Mouse (Mus musculus): ENCODE data around the gene Tbc1d20. TPM values are rescaled to one million over a fixed set of nuclear protein-coding genes. Genes with fewer than 3 reads are reported as not detected.

Tbc1d20 gene
- 11.9 TPM for polyA plus RNA-seq (2015; fragmentation: Illumina TruSeq; extraction: RNeasy Lipid Tissue Mini Kit (QIAGEN cat#74804); ENCODE audit: insufficient read depth, low read depth, low replicate concordance)

DNA sequence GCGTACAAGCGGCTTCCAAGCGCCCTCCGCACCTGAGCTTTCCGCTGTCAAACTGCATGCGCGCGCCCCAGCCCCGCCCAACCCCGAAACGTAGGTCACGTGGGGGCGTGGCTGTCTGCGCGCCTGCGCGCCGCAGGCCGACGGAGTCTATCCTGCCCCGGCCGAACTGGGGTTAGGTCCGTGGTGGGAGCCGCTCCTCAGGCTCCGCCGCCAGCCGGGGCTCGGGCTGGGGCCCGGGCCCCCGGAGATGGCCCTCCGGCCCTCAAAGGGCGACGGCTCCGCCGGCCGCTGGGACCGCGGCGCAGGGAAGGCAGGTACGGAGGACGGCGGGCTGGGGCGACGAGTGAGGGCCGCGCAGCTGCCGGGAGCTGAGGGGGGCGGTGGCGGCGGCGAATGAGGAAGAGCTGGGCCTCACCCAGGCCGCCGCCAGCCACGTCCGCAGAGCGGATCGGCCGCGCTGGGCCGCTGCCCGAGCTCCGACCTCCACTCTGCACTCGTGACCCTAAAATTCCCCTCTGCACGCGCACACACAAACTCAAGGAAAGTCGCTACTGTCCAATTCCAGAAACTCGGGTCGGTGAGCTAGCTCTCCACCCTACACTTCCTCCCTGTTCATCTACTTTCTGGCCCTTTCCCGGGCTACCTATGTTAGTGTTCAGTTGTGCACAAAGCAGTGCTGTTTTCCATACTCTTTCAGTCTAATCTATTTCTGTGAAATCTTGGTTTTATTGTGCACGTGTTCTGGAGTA lies at the start of gene Tbc1d20:
TSS of gene Tbc1d20 (plus strand) at position 102 of the 749 bp plus-strand sequence.

DNA sequence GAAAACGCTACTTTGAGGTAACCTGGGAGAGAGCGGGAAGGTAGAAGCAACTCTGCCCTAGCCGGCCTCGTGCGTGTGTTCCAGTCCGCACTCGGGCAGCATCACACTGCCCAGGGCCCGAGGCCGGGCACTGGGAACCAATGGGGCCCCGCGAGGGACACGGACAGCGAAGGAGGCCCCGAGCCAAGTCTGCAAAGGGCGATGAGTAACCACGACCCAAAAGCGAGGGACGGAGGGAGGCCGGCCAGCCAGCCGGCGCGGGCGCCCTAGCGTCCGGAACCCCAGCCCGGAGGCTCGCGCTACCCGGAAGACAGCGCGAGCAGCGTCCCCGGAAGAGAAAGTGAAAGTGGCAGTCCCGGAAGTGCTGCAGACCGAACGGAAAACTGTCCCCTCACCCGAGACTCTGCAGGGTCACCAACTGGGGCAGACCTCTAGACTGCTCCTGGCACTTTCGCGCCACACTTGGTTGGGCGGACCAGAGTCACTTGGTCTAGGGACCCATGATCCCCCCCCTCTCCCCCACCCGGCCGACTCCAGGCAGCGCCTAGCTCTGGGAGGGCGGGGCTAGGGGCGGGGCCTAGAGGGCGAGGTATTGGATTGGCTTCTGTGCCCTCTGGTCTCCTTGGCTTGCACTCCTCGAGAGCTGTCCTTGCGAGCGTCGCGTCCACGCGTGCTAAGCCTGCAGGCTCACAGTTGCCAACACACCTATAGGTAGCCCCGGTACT lies 38.6 kb downstream of the Tbc1d20 start, which contains the start of gene Rbck1:
TSS of gene Rbck1 (minus strand) at position 553 of the 725 bp plus-strand sequence.

DNA sequence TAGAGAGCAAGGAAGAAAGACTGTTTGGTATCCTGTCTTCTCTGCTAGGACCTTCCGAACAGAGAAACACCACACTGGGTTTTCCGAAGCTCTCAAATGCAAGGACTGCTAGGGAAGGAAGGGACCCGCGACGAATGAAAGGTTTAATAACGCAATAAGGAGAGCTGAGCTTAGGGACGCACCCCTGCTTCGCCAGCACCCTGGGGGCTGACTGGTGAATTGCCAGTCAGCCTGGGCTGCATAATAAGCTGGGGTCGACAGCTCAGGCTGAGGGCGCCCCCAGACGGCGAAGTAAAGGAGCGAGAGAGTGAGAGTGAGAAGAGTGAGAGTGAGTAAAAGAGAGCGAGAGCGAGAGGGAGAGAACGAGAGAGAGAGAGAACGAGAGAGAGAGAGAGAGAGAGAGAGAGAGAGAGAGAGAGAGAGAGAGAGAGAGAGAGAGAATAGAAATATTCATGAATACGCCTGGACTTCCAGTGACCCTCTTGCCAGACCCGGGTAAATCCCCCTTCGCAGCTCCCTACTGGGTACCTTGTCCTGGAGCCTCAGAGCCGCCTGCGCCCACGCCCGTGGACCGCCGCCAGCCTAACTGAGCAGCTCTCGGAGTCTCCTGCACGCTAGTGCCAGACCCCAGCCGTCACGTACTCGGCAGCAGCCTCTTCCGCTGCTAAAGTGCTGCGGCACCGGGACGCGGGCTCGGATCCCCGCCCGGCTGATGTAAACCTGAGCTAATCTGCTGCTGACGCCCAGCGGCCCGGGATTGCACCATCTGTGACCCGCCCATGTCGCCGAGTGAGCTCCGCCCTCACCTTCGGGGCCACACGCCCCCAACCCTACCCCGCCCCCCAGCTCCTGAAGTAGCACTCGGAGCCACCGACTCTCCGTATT lies 49.9 kb downstream of the Tbc1d20 start, which contains the start of gene Trib3:
TSS of gene Trib3 (minus strand) at position 704 of the 885 bp plus-strand sequence.

Other genes with a start within 250 kb of the Tbc1d20 start
- gene Scrt2, start 212.3 kb upstream of the Tbc1d20 start, polyA plus RNA-seq (2015; fragmentation: Illumina TruSeq; extraction: RNeasy Lipid Tissue Mini Kit (QIAGEN cat#74804); ENCODE audit: insufficient read depth, low read depth, low replicate concordance), result not detected
- gene Srxn1, start 188.3 kb upstream of the Tbc1d20 start, polyA plus RNA-seq (2015; fragmentation: Illumina TruSeq; extraction: RNeasy Lipid Tissue Mini Kit (QIAGEN cat#74804); ENCODE audit: insufficient read depth, low read depth, low replicate concordance), result 5.3 TPM
- 2.1 TPM for gene Tcf15, start 150.3 kb upstream of the Tbc1d20 start, polyA plus RNA-seq (2015; fragmentation: Illumina TruSeq; extraction: RNeasy Lipid Tissue Mini Kit (QIAGEN cat#74804); ENCODE audit: insufficient read depth, low read depth, low replicate concordance)
- 17.7 TPM for gene Csnk2a1, start 67.0 kb upstream of the Tbc1d20 start, polyA plus RNA-seq (2015; fragmentation: Illumina TruSeq; extraction: RNeasy Lipid Tissue Mini Kit (QIAGEN cat#74804); ENCODE audit: insufficient read depth, low read depth, low replicate concordance)
- 29.0 TPM for gene Rbck1, start 38.8 kb downstream of the Tbc1d20 start, polyA plus RNA-seq (2015; fragmentation: Illumina TruSeq; extraction: RNeasy Lipid Tissue Mini Kit (QIAGEN cat#74804); ENCODE audit: insufficient read depth, low read depth, low replicate concordance)
- gene Trib3, start 50.2 kb downstream of the Tbc1d20 start, polyA plus RNA-seq (2015; fragmentation: Illumina TruSeq; extraction: RNeasy Lipid Tissue Mini Kit (QIAGEN cat#74804); ENCODE audit: insufficient read depth, low read depth, low replicate concordance), result 2.0 TPM
- not detected for gene Nrsn2, start 82.8 kb downstream of the Tbc1d20 start, polyA plus RNA-seq (2015; fragmentation: Illumina TruSeq; extraction: RNeasy Lipid Tissue Mini Kit (QIAGEN cat#74804); ENCODE audit: insufficient read depth, low read depth, low replicate concordance)
- gene Sox12, start 104.2 kb downstream of the Tbc1d20 start, polyA plus RNA-seq (2015; fragmentation: Illumina TruSeq; extraction: RNeasy Lipid Tissue Mini Kit (QIAGEN cat#74804); ENCODE audit: insufficient read depth, low read depth, low replicate concordance), result 1.8 TPM
- gene Zcchc3, start 121.2 kb downstream of the Tbc1d20 start, polyA plus RNA-seq (2015; fragmentation: Illumina TruSeq; extraction: RNeasy Lipid Tissue Mini Kit (QIAGEN cat#74804); ENCODE audit: insufficient read depth, low read depth, low replicate concordance), result 1.1 TPM
- gene 6820408C15Rik, start 121.8 kb downstream of the Tbc1d20 start, polyA plus RNA-seq (2015; fragmentation: Illumina TruSeq; extraction: RNeasy Lipid Tissue Mini Kit (QIAGEN cat#74804); ENCODE audit: insufficient read depth, low read depth, low replicate concordance), result not detected
- not detected for gene Defb23, start 170.8 kb downstream of the Tbc1d20 start, polyA plus RNA-seq (2015; fragmentation: Illumina TruSeq; extraction: RNeasy Lipid Tissue Mini Kit (QIAGEN cat#74804); ENCODE audit: insufficient read depth, low read depth, low replicate concordance)
- gene Defb20, start 183.2 kb downstream of the Tbc1d20 start, polyA plus RNA-seq (2015; fragmentation: Illumina TruSeq; extraction: RNeasy Lipid Tissue Mini Kit (QIAGEN cat#74804); ENCODE audit: insufficient read depth, low read depth, low replicate concordance), result not detected
- not detected for gene Defb22, start 196.3 kb downstream of the Tbc1d20 start, polyA plus RNA-seq (2015; fragmentation: Illumina TruSeq; extraction: RNeasy Lipid Tissue Mini Kit (QIAGEN cat#74804); ENCODE audit: insufficient read depth, low read depth, low replicate concordance)
- gene Defb26, start 217.9 kb downstream of the Tbc1d20 start, polyA plus RNA-seq (2015; fragmentation: Illumina TruSeq; extraction: RNeasy Lipid Tissue Mini Kit (QIAGEN cat#74804); ENCODE audit: insufficient read depth, low read depth, low replicate concordance), result not detected
- gene Defb28, start 224.4 kb downstream of the Tbc1d20 start, polyA plus RNA-seq (2015; fragmentation: Illumina TruSeq; extraction: RNeasy Lipid Tissue Mini Kit (QIAGEN cat#74804); ENCODE audit: insufficient read depth, low read depth, low replicate concordance), result not detected
- gene Defb29, start 246.3 kb downstream of the Tbc1d20 start, polyA plus RNA-seq (2015; fragmentation: Illumina TruSeq; extraction: RNeasy Lipid Tissue Mini Kit (QIAGEN cat#74804); ENCODE audit: insufficient read depth, low read depth, low replicate concordance), result not detected

Data from pancreas, adult 10 weeks (tissue).